Comparison of ENCODE assay signal across 8 mouse cellular contexts in genomic region chr4:43030352-43030751, GRCm38 (mm10). TPM values are rescaled to one million over a fixed set of nuclear protein-coding genes. Genes with fewer than 3 reads are reported as not detected.
DNase-seq lines count a peak whose midpoint lies in the region; ATAC-seq and TF ChIP-seq lines count a peak whose summit lies in the region.

No protein-coding gene starts in this region.

- H3K4me3 ChIP-seq in heart, embryonic 10.5 days = peak overlapping the region; percentile 73
- peak overlapping the region; percentile 83 for H3K4me3 ChIP-seq in ES-Bruce4 (ENCODE audit: low read depth, low read length)
- peak overlapping the region; percentile 72 for H3K4me3 ChIP-seq in forebrain, embryonic 16.5 days (replicated peaks; ENCODE audit: low read length)
- H3K4me3 ChIP-seq in liver, embryonic 16.5 days (ENCODE audit: low read depth, low read length) = peak overlapping the region; percentile 85

- ATAC-seq in forebrain, embryonic 16.5 days = no peak
- no peak for ATAC-seq in liver, embryonic 16.5 days (ENCODE audit: low read depth)

- 66% methylated on average over 9 of the region's 9 CpGs for WGBS in heart, embryonic 10.5 days
- 79% methylated on average over 9 of the region's 9 CpGs for WGBS in forebrain, embryonic 16.5 days
- WGBS in liver, embryonic 16.5 days (ENCODE audit: insufficient replicate concordance) = 48% methylated on average over 9 of the region's 9 CpGs

- no peak for TF ChIP-seq EP300 in ES-Bruce4 (IDR thresholded peaks at IDR 0.05; ENCODE audit: insufficient read depth, low read depth, low read length)

- H3K4me1 ChIP-seq in heart, embryonic 10.5 days = peaks cover 19% of the 10 kb centered on the region
- H3K4me1 ChIP-seq in ES-Bruce4 (ENCODE audit: control insufficient read depth, insufficient read depth, low read length) = peaks cover 2% of the 10 kb centered on the region
- peaks cover 15% of the 10 kb centered on the region for H3K4me1 ChIP-seq in forebrain, embryonic 16.5 days (replicated peaks; ENCODE audit: control insufficient read depth, insufficient read depth, low read length)
- peaks cover 20% of the 10 kb centered on the region for H3K4me1 ChIP-seq in liver, embryonic 16.5 days (ENCODE audit: control insufficient read depth, low read depth, low read length)

- no peaks in the 10 kb centered on the region for H3K27me3 ChIP-seq in heart, embryonic 10.5 days (ENCODE audit: insufficient read depth, poor library complexity, severe bottlenecking)
- H3K27me3 ChIP-seq in ES-Bruce4 (ENCODE audit: control insufficient read depth, insufficient read depth, low read length, poor library complexity, severe bottlenecking) = no peaks in the 10 kb centered on the region
- H3K27me3 ChIP-seq in forebrain, embryonic 16.5 days (replicated peaks; ENCODE audit: control insufficient read depth, insufficient read depth, low read length) = no peaks in the 10 kb centered on the region
- H3K27me3 ChIP-seq in liver, embryonic 16.5 days (ENCODE audit: control insufficient read depth, insufficient read depth, low read depth, low read length) = no peaks in the 10 kb centered on the region

- H3K36me3 ChIP-seq in heart, embryonic 10.5 days = peaks cover 54% of the 10 kb centered on the region
- peaks cover 16% of the 10 kb centered on the region for H3K36me3 ChIP-seq in ES-Bruce4 (ENCODE audit: control insufficient read depth, insufficient read depth, low read length, poor library complexity, severe bottlenecking)
- peaks cover 19% of the 10 kb centered on the region for H3K36me3 ChIP-seq in forebrain, embryonic 16.5 days (ENCODE audit: control insufficient read depth, insufficient read depth)
- H3K36me3 ChIP-seq in liver, embryonic 16.5 days (ENCODE audit: control insufficient read depth, insufficient read depth) = peaks cover 45% of the 10 kb centered on the region

- H3K4me2 ChIP-seq in forebrain, embryonic 16.5 days (ENCODE audit: low read length) = peak overlapping the region; percentile 75
- H3K4me2 ChIP-seq in liver, embryonic 16.5 days (ENCODE audit: low read depth, low read length) = peak overlapping the region; percentile 93

- peak overlapping the region; percentile 96 for H3K27ac ChIP-seq in heart, embryonic 10.5 days
- H3K27ac ChIP-seq in ES-Bruce4 (ENCODE audit: insufficient read depth, low read length) = no peak overlapping the region
- H3K27ac ChIP-seq in forebrain, embryonic 16.5 days (ENCODE audit: low read length) = no peak overlapping the region; the same call in 1 of the 2 replicates
- H3K27ac ChIP-seq in liver, embryonic 16.5 days (ENCODE audit: low read length) = peak overlapping the region; percentile 88

- TF ChIP-seq POLR2A in ES-Bruce4 (IDR thresholded peaks at IDR 0.05; ENCODE audit: insufficient read depth, low read length) = no peak

- TF ChIP-seq CTCF in ES-Bruce4 (IDR thresholded peaks at IDR 0.05; ENCODE audit: low read depth, low read length) = no peak

- intact Hi-C loops in heart, postnatal 36 days (cut with DNase I) = no loop called here

- H3K9me3 ChIP-seq in heart, embryonic 10.5 days = no peaks in the 10 kb centered on the region
- no peaks in the 10 kb centered on the region for H3K9me3 ChIP-seq in ES-Bruce4 (replicated peaks; ENCODE audit: control insufficient read depth, insufficient read depth, low read length, poor library complexity, severe bottlenecking)
- no peaks in the 10 kb centered on the region for H3K9me3 ChIP-seq in forebrain, embryonic 16.5 days (ENCODE audit: control insufficient read depth, low read length)
- H3K9me3 ChIP-seq in liver, embryonic 16.5 days (replicated peaks; ENCODE audit: control insufficient read depth, low read length) = no peaks in the 10 kb centered on the region

- DNase-seq in heart, embryonic 10.5 days (ENCODE audit: low spot score) = no peak
- no peak for DNase-seq in heart, postnatal 36 days
- DNase-seq in cerebellum, postnatal 14 days = no peak
- no peak for DNase-seq in natural killer cell, adult 2 months (ENCODE audit: low spot score in 2 of 2)
- DNase-seq in adrenal gland, adult 8-10 months = no peak

- H3K9ac ChIP-seq in ES-Bruce4 (ENCODE audit: low read depth, poor library complexity, severe bottlenecking) = peak overlapping the region; percentile 79
- peak overlapping the region; percentile 86 for H3K9ac ChIP-seq in forebrain, embryonic 16.5 days (replicated peaks; ENCODE audit: low read depth, low read length)
- peak overlapping the region; percentile 96 for H3K9ac ChIP-seq in liver, embryonic 16.5 days (ENCODE audit: low read depth, low read length)

RNA-seq across cellular contexts. Expression of gene Stoml2, which starts 1.2 kb away (rescaled TPM):
- polyA plus RNA-seq in heart, embryonic 10.5 days (2016; fragmentation: Nextera tagmentation; extraction: Ambion mirVana) = 320 and 370 TPM in 2 replicates
- 100 to 1,000 TPM; 108 to 115 TPM for total RNA-seq in heart, postnatal 36 days (2021)
- polyA plus RNA-seq in ES-Bruce4 (2011; ENCODE audit: insufficient read depth, insufficient read length, low read depth, missing spikeins) = 177 and 187 TPM in 2 replicates
- polyA plus RNA-seq in forebrain, embryonic 16.5 days (2015; fragmentation: Nextera tagmentation; extraction: Ambion mirVana) = 237 and 238 TPM in 2 replicates
- polyA plus RNA-seq in liver, embryonic 16.5 days (2015; fragmentation: Nextera tagmentation; extraction: Ambion mirVana) = 176 and 193 TPM in 2 replicates
- total RNA-seq in adrenal gland, adult 8-10 months (2022) = 100 to 1,000 TPM; 204 to 262 (median 242) TPM

RNA-seq across cellular contexts. Expression of gene Pigo, which starts 4.7 kb away (rescaled TPM):
- 18.4 and 21.0 TPM in 2 replicates for polyA plus RNA-seq in heart, embryonic 10.5 days (2016; fragmentation: Nextera tagmentation; extraction: Ambion mirVana)
- 10 to 100 TPM; 20.1 to 23.2 TPM for total RNA-seq in heart, postnatal 36 days (2021)
- 22.3 and 25.5 TPM in 2 replicates for polyA plus RNA-seq in ES-Bruce4 (2011; ENCODE audit: insufficient read depth, insufficient read length, low read depth, missing spikeins)
- 20.9 and 24.5 TPM in 2 replicates for polyA plus RNA-seq in forebrain, embryonic 16.5 days (2015; fragmentation: Nextera tagmentation; extraction: Ambion mirVana)
- polyA plus RNA-seq in liver, embryonic 16.5 days (2015; fragmentation: Nextera tagmentation; extraction: Ambion mirVana) = 12.4 and 14.7 TPM in 2 replicates
- total RNA-seq in adrenal gland, adult 8-10 months (2022) = 10 to 100 TPM; 14.8 to 30.8 (median 22.5) TPM

RNA-seq across cellular contexts. Expression of gene Fam214b, which starts 15.7 kb away (rescaled TPM):
- polyA plus RNA-seq in heart, embryonic 10.5 days (2016; fragmentation: Nextera tagmentation; extraction: Ambion mirVana) = 12.0 and 12.7 TPM in 2 replicates
- 10 to 100 TPM; 26.1 to 30.0 TPM for total RNA-seq in heart, postnatal 36 days (2021)
- 11.0 and 13.2 TPM in 2 replicates for polyA plus RNA-seq in ES-Bruce4 (2011; ENCODE audit: insufficient read depth, insufficient read length, low read depth, missing spikeins)
- polyA plus RNA-seq in forebrain, embryonic 16.5 days (2015; fragmentation: Nextera tagmentation; extraction: Ambion mirVana) = 39.2 and 48.2 TPM in 2 replicates
- polyA plus RNA-seq in liver, embryonic 16.5 days (2015; fragmentation: Nextera tagmentation; extraction: Ambion mirVana) = 33.4 and 41.3 TPM in 2 replicates
- total RNA-seq in adrenal gland, adult 8-10 months (2022) = 10 to 100 TPM; 49.5 to 64.9 (median 61.1) TPM

RNA-seq across cellular contexts. Expression of gene Fancg, which starts 20.0 kb away (rescaled TPM):
- 13.9 and 18.0 TPM in 2 replicates for polyA plus RNA-seq in heart, embryonic 10.5 days (2016; fragmentation: Nextera tagmentation; extraction: Ambion mirVana)
- total RNA-seq in heart, postnatal 36 days (2021) = 1 to 10 TPM; 2.6 to 3.2 TPM
- 12.8 and 13.8 TPM in 2 replicates for polyA plus RNA-seq in ES-Bruce4 (2011; ENCODE audit: insufficient read depth, insufficient read length, low read depth, missing spikeins)
- 32.8 and 33.2 TPM in 2 replicates for polyA plus RNA-seq in forebrain, embryonic 16.5 days (2015; fragmentation: Nextera tagmentation; extraction: Ambion mirVana)
- 7.8 and 9.4 TPM in 2 replicates for polyA plus RNA-seq in liver, embryonic 16.5 days (2015; fragmentation: Nextera tagmentation; extraction: Ambion mirVana)
- total RNA-seq in adrenal gland, adult 8-10 months (2022) = 10 to 100 TPM in 2 of 4 experiments, 1 to 10 TPM in 2; 8.0 to 17.8 (median 12.5) TPM

RNA-seq across cellular contexts. Expression of gene Unc13b, which starts 28.4 kb away (rescaled TPM):
- polyA plus RNA-seq in heart, embryonic 10.5 days (2016; fragmentation: Nextera tagmentation; extraction: Ambion mirVana) = 7.1 and 8.5 TPM in 2 replicates
- total RNA-seq in heart, postnatal 36 days (2021) = 10 to 100 TPM; 12.9 to 13.5 TPM
- 19.9 and 23.1 TPM in 2 replicates for polyA plus RNA-seq in ES-Bruce4 (2011; ENCODE audit: insufficient read depth, insufficient read length, low read depth, missing spikeins)
- 15.5 and 21.6 TPM in 2 replicates for polyA plus RNA-seq in forebrain, embryonic 16.5 days (2015; fragmentation: Nextera tagmentation; extraction: Ambion mirVana)
- 0.51 and 0.57 TPM in 2 replicates for polyA plus RNA-seq in liver, embryonic 16.5 days (2015; fragmentation: Nextera tagmentation; extraction: Ambion mirVana)
- total RNA-seq in adrenal gland, adult 8-10 months (2022) = 10 to 100 TPM; 17.2 to 33.9 (median 22.9) TPM

Comparison
In these comparisons a context has a peak if more than half of its experiments do, and no peak if none do; other contexts are left out.
1. H3K27ac ChIP-seq: peak in heart, embryonic 10.5 days (single experiment) and liver, embryonic 16.5 days (single experiment); none in ES-Bruce4 (single experiment) and forebrain, embryonic 16.5 days (single experiment).
2. Peak in every context shown above with its lines, with median percentiles within 50 percentile points of each other: H3K4me3 ChIP-seq and H3K9ac ChIP-seq.